Mouse (Mus musculus): ENCODE measurements around the gene Podxl2. TPM values are rescaled to one million over a fixed set of nuclear protein-coding genes. Genes with fewer than 3 reads are reported as not detected.

Podxl2 gene
- polyA plus RNA-seq, 1 experiment = 100.0 TPM

DNA sequence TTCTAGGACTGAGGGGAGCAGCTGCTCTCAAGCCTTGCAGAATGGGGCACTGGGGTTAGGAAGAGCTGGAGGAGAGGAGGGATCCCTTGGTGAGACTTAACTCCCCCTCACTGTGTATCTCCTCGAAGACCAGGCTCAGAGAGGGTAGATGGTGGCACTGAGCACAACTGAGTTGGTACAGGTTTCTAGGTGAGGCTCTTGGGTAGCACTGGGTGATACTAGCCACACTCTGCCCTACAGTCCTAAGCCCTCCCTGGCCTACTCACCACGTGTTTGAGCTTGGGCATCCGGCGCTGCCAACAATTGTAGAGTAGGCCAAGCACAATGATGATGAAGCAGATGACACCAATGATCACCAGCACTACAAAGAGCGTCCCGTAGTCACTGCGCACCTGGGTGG is 31.6 kb downstream of the Podxl2 start:
- peaks cover 13% of the 10 kb centered on the region for H3K4me1 ChIP-seq (replicated peaks; ENCODE audit: control insufficient read depth, insufficient read depth, low read length)
- 83% methylated on average over 7 of the region's 7 CpGs for WGBS

DNA sequence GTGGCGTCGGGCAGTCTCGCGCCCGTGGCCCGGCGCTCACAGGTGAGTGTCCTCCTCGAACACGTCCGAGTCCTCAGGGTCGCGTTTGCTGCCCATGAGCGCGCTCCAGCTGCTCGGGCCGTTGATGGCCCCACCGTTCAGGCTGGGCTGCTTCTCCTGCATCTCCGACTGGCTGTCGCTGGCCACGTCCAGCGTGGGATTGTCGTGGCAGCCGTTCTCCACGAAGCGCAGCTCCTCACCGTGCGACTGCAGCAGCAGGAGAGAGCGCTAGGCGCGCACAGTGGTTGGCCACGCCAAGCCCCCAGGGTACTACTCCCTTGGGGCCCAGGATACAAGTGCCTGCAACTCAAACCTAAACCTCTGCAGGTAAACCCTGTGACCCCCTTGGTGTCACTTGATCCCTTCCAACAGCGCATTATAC is 32.1 kb downstream of the Podxl2 start:
- Histone ChIP-seq H3K27me3 (ENCODE audit: control insufficient read depth, insufficient read depth, low read length) (no peaks in the 10 kb centered on the region), H3K36me3 (ENCODE audit: control insufficient read depth, insufficient read depth, low read length) (peaks cover 11% of the 10 kb centered on the region), H3K27ac (ENCODE audit: control insufficient read depth, insufficient read depth, low read length) (no peak overlapping the region), H3K4me1 (replicated peaks; ENCODE audit: control insufficient read depth, insufficient read depth, low read length) (peaks cover 13% of the 10 kb centered on the region), H3K4me3 (ENCODE audit: control insufficient read depth, insufficient read depth, low read length) (peak overlapping the region; percentile 93)
- no peak for DNase-seq
- TF ChIP-seq POLR2A (IDR thresholded peaks at IDR 0.05; ENCODE audit: control insufficient read depth, extremely low read depth, insufficient read depth, low read length, poor library complexity) (no peak), CTCF (IDR thresholded peaks at IDR 0.05; ENCODE audit: borderline replicate concordance, control insufficient read depth, extremely low read depth, insufficient read depth, low read length, poor library complexity) (no peak)
- 5% methylated on average over 32 of the region's 32 CpGs for WGBS

More for the DNA sequence above, 31.6 kb downstream of the Podxl2 start:
- no peak overlapping the region for H3K27ac ChIP-seq (ENCODE audit: control insufficient read depth, insufficient read depth, low read length)
- H3K27me3 ChIP-seq (ENCODE audit: control insufficient read depth, insufficient read depth, low read length) = no peaks in the 10 kb centered on the region
- no peak overlapping the region for H3K4me3 ChIP-seq (ENCODE audit: control insufficient read depth, insufficient read depth, low read length)
- H3K36me3 ChIP-seq (ENCODE audit: control insufficient read depth, insufficient read depth, low read length) = peaks cover 7% of the 10 kb centered on the region
- DNase-seq = no peak
- TF ChIP-seq CTCF (IDR thresholded peaks at IDR 0.05; ENCODE audit: borderline replicate concordance, control insufficient read depth, extremely low read depth, insufficient read depth, low read length, poor library complexity) (no peak), POLR2A (IDR thresholded peaks at IDR 0.05; ENCODE audit: control insufficient read depth, extremely low read depth, insufficient read depth, low read length, poor library complexity) (no peak)

DNA sequence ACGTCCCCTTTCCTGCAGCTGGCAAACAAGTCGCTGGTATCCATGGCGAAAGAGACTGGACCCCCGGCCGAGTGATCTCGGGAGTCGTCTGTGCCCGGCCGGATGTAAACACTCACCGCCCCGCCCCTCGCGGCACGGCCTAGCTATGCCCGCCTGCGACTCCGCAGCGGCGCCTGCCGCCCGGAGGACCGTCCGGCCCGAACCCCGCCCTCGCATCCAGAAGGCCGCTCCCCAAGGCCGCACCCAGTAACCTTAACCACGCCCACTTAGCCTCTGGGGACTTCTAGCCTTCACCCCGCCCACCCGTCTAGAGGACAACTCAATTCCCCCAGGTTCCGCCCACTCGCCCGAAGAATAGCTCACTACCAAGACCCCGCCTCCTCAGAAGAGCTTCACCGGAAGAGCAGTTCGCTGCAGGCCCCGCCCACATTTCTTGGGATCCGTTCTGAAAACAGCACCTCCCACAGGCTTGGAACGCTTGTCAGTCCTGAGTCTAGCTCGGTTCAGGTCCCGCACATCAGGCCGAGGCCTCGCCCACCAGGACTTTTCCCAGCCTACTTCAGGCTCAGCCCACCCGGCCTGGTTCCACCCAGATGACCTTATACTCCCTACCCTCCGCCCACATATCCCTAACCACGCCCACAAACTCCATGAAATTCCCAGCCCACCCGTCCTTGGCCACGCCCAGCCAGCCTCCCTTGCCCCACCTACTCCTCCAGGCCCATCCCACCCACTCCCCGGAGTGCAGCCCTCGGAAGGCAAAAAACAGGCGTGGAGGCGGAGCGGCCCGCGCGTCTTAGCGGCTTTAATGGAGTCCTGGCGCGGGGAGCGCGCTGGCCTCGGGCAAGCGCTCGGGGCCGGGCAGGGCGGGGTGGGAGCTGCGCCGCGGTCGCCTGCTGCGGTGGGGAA is 32.8 kb downstream of the Podxl2 start, which contains the start of gene Abtb1:
Gene Abtb1 (minus strand): TSS at position 204 of the 909 bp plus-strand sequence.
- peaks cover 11% of the 10 kb centered on the region for H3K36me3 ChIP-seq (ENCODE audit: control insufficient read depth, insufficient read depth, low read length)
- TF ChIP-seq CTCF (IDR thresholded peaks at IDR 0.05; ENCODE audit: borderline replicate concordance, control insufficient read depth, extremely low read depth, insufficient read depth, low read length, poor library complexity) (peak; percentile 46; the same call in 1 of the 2 replicates), POLR2A (IDR thresholded peaks at IDR 0.05; ENCODE audit: control insufficient read depth, extremely low read depth, insufficient read depth, low read length, poor library complexity) (peak; percentile 42)
- H3K4me1 ChIP-seq (replicated peaks; ENCODE audit: control insufficient read depth, insufficient read depth, low read length) = peaks cover 13% of the 10 kb centered on the region
- peak within 1 kb of the TSS; percentile 93 for H3K4me3 ChIP-seq (ENCODE audit: control insufficient read depth, insufficient read depth, low read length)
- WGBS = 1% methylated on average over 72 of the region's 72 CpGs
- DNase-seq = peak; percentile 97
- H3K27ac ChIP-seq (ENCODE audit: control insufficient read depth, insufficient read depth, low read length) = peak within 1 kb of the TSS; percentile 49
- no peaks in the 10 kb centered on the region for H3K27me3 ChIP-seq (ENCODE audit: control insufficient read depth, insufficient read depth, low read length)

DNA sequence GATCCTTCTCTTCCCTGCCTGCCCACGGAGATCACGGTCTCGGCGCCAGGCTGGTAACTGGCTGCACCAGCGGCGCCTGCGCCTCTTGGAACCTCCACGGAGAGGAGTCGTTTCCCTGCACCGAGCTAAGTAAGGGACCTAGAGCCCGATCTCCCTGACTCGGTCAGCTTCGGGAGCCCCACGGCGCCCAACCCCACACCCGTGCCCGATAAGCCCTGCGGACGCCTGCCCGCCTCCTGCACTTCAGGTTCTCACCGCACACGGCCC is 33.4 kb downstream of the Podxl2 start:
- Histone ChIP-seq H3K27me3 (ENCODE audit: control insufficient read depth, insufficient read depth, low read length) (no peaks in the 10 kb centered on the region), H3K36me3 (ENCODE audit: control insufficient read depth, insufficient read depth, low read length) (peaks cover 13% of the 10 kb centered on the region), H3K4me1 (replicated peaks; ENCODE audit: control insufficient read depth, insufficient read depth, low read length) (peaks cover 13% of the 10 kb centered on the region), H3K4me3 (ENCODE audit: control insufficient read depth, insufficient read depth, low read length) (peak overlapping the region; percentile 93), H3K27ac (ENCODE audit: control insufficient read depth, insufficient read depth, low read length) (peak overlapping the region; percentile 49)
- 0% methylated on average over 22 of the region's 22 CpGs for WGBS
- TF ChIP-seq CTCF (IDR thresholded peaks at IDR 0.05; ENCODE audit: borderline replicate concordance, control insufficient read depth, extremely low read depth, insufficient read depth, low read length, poor library complexity) (no peak), POLR2A (IDR thresholded peaks at IDR 0.05; ENCODE audit: control insufficient read depth, extremely low read depth, insufficient read depth, low read length, poor library complexity) (no peak)
- no peak for DNase-seq

DNA sequence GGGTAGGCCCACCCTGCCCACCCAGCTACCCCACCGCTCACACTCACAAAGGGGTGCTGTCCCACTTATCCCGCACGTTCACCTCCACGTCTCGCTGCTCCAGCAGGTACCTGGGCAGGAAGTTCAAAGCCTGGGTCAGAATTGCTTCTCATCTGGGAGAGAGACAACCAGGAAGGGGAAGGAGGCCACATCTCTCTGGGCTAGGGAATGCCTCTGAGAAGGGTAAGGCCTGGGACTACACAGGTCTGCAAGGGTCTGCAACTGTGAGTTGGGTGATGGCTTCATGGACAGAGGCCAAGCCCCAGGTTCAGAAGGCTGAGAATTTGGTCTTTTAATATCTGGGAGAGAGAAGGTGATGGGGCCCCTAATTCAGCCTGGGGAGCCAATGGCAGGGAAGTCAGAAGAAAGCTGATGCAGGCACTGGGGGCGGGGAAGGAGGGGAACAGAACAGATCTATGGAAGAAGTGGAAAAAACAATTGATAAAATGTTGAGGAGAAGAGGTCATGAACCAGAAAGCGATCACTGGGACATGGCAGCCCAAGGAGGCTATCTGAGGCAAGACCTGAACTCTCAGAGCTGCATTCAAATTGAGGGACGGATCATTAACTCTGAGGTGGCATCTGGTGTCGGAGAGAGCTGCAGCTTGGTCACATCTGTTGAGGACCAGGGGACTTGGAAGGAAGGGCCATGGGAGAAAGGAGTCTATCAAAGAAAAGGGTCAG is 33.9 kb downstream of the Podxl2 start:
- Histone ChIP-seq H3K27ac (ENCODE audit: control insufficient read depth, insufficient read depth, low read length) (peak overlapping the region; percentile 49), H3K4me1 (replicated peaks; ENCODE audit: control insufficient read depth, insufficient read depth, low read length) (peaks cover 13% of the 10 kb centered on the region), H3K27me3 (ENCODE audit: control insufficient read depth, insufficient read depth, low read length) (no peaks in the 10 kb centered on the region), H3K4me3 (ENCODE audit: control insufficient read depth, insufficient read depth, low read length) (peak overlapping the region; percentile 93), H3K36me3 (ENCODE audit: control insufficient read depth, insufficient read depth, low read length) (peaks cover 18% of the 10 kb centered on the region)
- DNase-seq = no peak
- no peak for TF ChIP-seq CTCF (IDR thresholded peaks at IDR 0.05; ENCODE audit: borderline replicate concordance, control insufficient read depth, extremely low read depth, insufficient read depth, low read length, poor library complexity)
- no peak for TF ChIP-seq POLR2A (IDR thresholded peaks at IDR 0.05; ENCODE audit: control insufficient read depth, extremely low read depth, insufficient read depth, low read length, poor library complexity)
- WGBS = 56% methylated on average over 9 of the region's 9 CpGs

DNA sequence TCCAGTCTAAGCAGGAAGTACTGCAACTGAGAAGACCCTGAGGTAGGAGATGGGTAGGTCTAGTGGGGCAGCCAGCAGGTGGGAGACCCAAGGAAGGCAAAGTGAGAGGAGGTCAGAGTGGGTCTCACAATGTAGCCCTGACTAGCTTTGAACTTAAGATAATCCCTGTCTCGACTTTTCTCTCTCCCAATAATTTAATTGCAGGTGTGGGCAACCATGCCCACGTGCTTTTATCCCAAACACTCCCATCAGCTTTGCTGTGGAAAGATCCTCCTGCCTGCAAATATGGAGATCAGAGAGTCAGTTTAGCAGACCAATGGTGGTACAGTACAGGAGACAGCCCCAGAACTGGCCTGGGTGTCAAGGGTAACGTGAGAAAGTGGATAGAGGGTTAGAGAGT is 34.6 kb downstream of the Podxl2 start:
- Histone ChIP-seq H3K36me3 (ENCODE audit: control insufficient read depth, insufficient read depth, low read length) (peaks cover 18% of the 10 kb centered on the region), H3K27me3 (ENCODE audit: control insufficient read depth, insufficient read depth, low read length) (no peaks in the 10 kb centered on the region), H3K27ac (ENCODE audit: control insufficient read depth, insufficient read depth, low read length) (no peak overlapping the region), H3K4me1 (replicated peaks; ENCODE audit: control insufficient read depth, insufficient read depth, low read length) (peaks cover 20% of the 10 kb centered on the region), H3K4me3 (ENCODE audit: control insufficient read depth, insufficient read depth, low read length) (no peak overlapping the region)
- no peak for DNase-seq
- no peak for TF ChIP-seq POLR2A (IDR thresholded peaks at IDR 0.05; ENCODE audit: control insufficient read depth, extremely low read depth, insufficient read depth, low read length, poor library complexity)
- TF ChIP-seq CTCF (IDR thresholded peaks at IDR 0.05; ENCODE audit: borderline replicate concordance, control insufficient read depth, extremely low read depth, insufficient read depth, low read length, poor library complexity) = no peak
- WGBS = 90% methylated on average over 3 of the region's 3 CpGs

Measured in thymus, adult 2 months (tissue).